Mouse (Mus musculus) heart, postnatal 10 days (tissue): ENCODE data around the gene Prrt1. TPM values are rescaled to one million over a fixed set of nuclear protein-coding genes. Genes with fewer than 3 reads are reported as not detected.

ENCODE experiments used
- DNase-seq, 2 experiments: peaks; one replicate each; pipeline ENCODE4 v3.0.0; 2021
- intact Hi-C: fragments of 180-260 bp; cut with DNase I; formaldehyde crosslinking; loops from one replicate; pipeline ENCODE4 v1.15.1; 2025
- total RNA-seq, 2 experiments: library from RNA; stranded (reverse); gene quantifications; 2 replicates each; pipeline ENCODE4 v1.2.3; 2021

The Prrt1 gene
- total RNA-seq, 2 experiments from 2014 or later = 0.89 to 1.2 TPM

- DNase-seq = no peak
- intact Hi-C loops = loop anchor here (2.0 kb wide), 1 partner anchor 25 kb away; no protein-coding TSS in a partner anchor
Measured at GRCm38 (mm10) chr17:34659897-34660214, 30.5 kb downstream of the Prrt1 start.

GRCm38 (mm10) chr17:34660259-34660820 lies 31.0 kb downstream of the Prrt1 start:
- intact Hi-C loops = loop anchor here (2.0 kb wide), 1 partner anchor 24 kb away; no protein-coding TSS in a partner anchor
- DNase-seq = peak in 1 of 2 experiments; percentile 66

- DNase-seq = peak; percentile 68 to 77
- intact Hi-C loops = loop anchor here (2.0 kb wide), 1 partner anchor 24 kb away; no protein-coding TSS in a partner anchor
Measured at GRCm38 (mm10) chr17:34661121-34661591, 31.8 kb downstream of the Prrt1 start.

DNA sequence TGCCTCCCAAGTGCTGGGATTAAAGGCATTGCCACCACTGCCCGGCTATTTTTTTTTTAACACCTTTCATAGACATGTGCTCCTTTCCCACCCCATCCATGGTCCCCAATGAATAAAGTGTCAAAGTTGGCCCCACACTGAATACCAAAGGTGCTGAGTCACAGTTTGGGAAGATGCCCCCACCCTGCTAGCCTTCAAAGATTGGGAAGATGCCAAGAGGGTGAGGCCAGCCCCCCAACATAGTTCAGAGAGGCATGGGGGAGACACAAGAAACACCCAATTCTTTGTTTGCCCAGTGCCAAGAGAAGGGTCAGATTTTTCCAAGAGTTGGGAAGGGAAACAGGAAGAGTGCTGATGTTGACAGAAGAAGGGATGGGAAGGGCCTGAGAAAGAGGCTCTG lies 33.1 kb downstream of the Prrt1 start:
- no peak for DNase-seq
- intact Hi-C loops = no loop called here

DNA sequence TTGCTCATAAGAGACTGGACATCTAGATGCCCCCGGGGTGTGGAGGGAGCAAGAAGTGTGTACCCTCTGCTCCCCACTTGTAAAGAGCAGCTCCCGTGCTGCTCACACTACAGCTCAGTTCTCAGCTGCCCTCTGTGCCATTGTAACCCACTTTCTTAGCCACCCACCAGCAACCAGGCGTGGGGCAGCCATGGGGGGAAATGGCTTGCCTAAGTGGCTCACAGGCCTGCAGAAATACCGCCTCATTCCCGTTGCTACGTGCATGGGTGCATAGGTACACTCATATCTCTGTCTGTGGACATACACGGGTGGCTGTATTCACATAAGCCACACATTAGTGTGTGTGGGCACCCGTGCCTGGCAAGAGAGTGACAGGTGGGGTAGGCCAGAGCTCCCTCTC lies 33.6 kb downstream of the Prrt1 start:
- intact Hi-C loops = no loop called here
- no peak for DNase-seq

DNA sequence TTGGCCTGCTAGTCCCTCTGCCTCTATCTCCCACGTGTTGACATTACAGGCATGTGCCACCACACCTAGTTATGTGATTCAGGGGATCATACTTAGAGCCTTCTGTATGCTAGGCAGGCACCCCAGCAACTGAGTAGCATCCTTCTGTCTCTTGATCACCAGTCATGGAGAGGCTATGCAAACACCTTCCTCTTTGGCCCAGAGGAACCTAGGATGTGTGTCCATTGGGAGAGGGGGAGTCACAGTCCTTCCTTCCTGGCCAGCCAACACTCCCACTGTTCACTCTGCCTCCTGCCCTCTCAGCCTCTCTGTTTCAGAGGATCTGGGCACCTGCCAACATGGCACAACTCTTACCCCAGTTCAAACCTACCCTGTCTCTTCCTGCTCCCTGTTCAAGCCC lies 34.2 kb downstream of the Prrt1 start:
- no peak for DNase-seq
- intact Hi-C loops = no loop called here

DNA sequence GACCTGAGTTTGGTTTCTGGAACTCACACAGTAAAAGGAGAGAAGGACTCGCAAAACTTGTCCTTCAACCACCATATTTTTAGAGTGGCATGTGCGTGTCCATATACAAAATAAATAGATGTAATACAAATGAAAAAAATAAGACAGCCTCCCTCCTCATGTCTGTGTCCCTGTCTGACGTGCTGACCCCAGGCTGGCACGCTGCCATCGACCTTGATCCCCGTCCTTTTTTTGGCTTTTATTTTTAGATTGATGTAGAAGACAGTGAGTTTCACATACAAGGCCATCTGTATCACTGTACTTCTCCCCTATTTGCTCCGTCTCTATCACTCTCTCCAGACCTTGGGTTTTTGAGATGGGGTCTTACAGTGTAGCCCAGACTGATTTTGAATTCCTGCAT lies 35.1 kb downstream of the Prrt1 start:
- no peak for DNase-seq
- intact Hi-C loops = no loop called here

DNA sequence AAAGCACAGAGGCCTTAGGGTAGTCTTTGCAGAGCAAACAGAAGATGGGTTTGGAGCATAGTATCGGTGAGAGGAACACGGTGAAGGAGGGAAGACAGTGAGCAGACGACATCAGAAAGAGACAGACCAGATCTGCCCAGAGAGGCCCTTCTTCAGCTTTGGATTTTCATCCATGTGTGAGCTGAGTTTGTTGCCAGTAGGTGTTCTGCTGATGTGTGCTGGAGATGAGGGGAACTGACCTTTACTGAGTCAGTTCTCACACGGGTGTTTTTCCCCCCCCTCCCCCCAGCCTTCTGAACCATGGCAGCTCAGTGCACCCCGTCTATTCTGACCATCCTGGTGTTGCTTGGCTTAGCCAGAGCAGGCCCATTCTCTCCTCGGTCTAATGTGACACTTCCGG lies 40.9 kb downstream of the Prrt1 start, which contains the start of gene Tnxb:
Gene Tnxb, plus strand, starts transcription at position 301 of the 400 bp plus-strand sequence.
- intact Hi-C loops = no loop called here

GRCm38 (mm10) chr17:34671151-34672066 lies 42.1 kb downstream of the Prrt1 start:
- intact Hi-C loops = no loop called here

More for the DNA sequence above, 40.9 kb downstream of the Prrt1 start, which contains the start of gene Tnxb:
- no peak for DNase-seq

DNA sequence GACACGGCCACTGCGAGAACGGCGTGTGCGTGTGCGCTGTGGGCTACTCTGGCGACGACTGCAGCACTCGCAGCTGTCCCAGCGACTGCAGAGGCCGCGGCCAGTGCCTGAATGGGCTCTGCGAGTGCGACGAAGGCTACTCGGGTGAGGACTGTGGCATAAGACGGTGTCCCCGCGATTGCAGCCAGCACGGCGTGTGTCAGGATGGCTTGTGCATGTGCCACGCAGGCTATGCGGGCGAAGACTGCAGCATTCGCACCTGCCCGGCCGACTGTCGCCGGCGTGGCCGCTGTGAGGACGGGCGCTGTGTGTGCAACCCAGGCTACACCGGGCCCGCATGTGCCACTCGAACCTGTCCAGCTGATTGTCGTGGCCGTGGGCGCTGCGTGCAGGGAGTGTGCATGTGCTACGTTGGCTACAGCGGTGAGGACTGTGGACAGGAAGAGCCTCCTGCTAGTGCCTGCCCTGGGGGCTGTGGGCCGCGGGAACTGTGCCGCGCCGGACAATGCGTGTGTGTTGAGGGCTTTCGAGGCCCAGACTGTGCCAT lies 43.0 kb downstream of the Prrt1 start:
- DNase-seq = no peak
- intact Hi-C loops = no loop called here

More at GRCm38 (mm10) chr17:34671151-34672066, 42.1 kb downstream of the Prrt1 start:
- no peak for DNase-seq

GRCm38 (mm10) chr17:34673139-34673538 lies 43.8 kb downstream of the Prrt1 start:
- no peak for DNase-seq
- intact Hi-C loops = no loop called here

- DNase-seq = no peak
- intact Hi-C loops = no loop called here
Measured at GRCm38 (mm10) chr17:34674524-34675204, 45.3 kb downstream of the Prrt1 start.

GRCm38 (mm10) chr17:34675205-34676092 lies 46.1 kb downstream of the Prrt1 start:
- intact Hi-C loops = no loop called here

DNA sequence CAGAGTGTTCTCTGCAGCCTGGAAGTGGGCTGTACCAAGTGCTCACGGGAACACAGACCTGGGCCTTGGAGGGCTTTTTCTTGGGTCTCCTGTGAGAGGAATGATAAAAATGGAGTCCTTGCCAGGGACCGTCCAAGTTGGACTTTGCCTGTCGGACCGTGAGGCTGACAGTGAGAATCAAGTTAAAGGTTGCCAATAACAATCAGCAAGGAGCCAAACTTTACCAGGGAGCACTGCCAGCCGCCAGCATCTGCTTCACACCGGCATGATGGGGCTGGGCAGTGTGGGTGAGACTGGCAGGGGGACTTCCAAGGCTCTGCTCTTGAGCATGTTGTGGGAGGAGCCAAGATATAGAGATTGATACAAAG lies 46.7 kb downstream of the Prrt1 start:
- DNase-seq = no peak
- intact Hi-C loops = no loop called here

More at GRCm38 (mm10) chr17:34675205-34676092, 46.1 kb downstream of the Prrt1 start:
- no peak for DNase-seq

DNA sequence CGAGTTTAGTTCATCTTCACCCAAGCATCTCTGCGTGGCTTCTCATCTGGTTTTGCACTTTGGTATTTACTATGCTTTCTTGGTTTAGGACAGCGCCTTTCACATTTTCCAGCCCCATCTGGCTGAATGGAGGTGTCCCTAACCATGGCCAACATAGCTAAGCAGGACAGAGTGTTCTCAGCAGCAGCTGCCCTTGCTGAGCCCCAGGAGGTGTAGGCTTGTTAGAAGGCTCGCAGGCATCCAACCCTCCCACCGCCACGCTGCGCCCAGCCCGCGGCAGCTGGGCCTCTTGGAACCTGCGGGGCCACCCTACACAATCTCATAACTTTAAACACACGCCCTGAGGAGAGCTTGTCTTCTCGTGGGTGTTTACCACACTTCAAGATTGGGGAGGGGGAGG lies 47.3 kb downstream of the Prrt1 start:
- intact Hi-C loops = no loop called here
- DNase-seq = no peak

- intact Hi-C loops = no loop called here
- DNase-seq = no peak
Measured at GRCm38 (mm10) chr17:34680191-34680590, 50.9 kb downstream of the Prrt1 start.

DNA sequence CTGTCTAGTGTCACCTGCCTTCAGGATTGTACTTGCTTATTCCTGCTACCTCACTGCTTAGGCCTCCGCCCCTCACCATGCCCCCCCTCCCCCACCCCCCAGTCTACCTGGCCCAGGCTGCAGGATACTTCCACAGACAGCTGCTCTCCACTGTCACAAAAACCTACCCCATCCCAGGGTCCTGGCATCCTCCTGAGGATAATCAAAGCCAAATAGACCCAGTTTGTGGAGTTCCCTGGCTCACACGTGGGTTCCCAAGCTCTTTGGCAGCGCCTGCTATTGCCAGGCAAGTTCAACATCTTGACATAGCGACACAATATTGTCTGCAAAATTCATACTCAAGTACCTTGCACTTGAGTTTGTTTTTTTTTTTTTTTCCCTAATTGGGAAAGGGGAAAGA lies 51.3 kb downstream of the Prrt1 start:
- intact Hi-C loops = no loop called here
- no peak for DNase-seq

GRCm38 (mm10) chr17:34681132-34681571 lies 51.8 kb downstream of the Prrt1 start:
- intact Hi-C loops = no loop called here
- DNase-seq = peak in 1 of 2 experiments; percentile 60

- intact Hi-C loops = no loop called here
- DNase-seq = no peak
Measured at GRCm38 (mm10) chr17:34681881-34682536, 52.7 kb downstream of the Prrt1 start.
